Mouse (Mus musculus) cortical plate, adult 2 months (tissue): ENCODE results near the gene Tdo2.

Experiments
- CTCF ChIP-seq: fragments of 200-500 bp; IDR thresholded peaks from 2 replicates; pipeline ENCODE4 v1.5.1; 2011; ENCODE audit warnings: mild to moderate bottlenecking, control low read depth, low read length; ENCODE audit not compliant: insufficient read depth; ENCODE audit errors: extremely low read depth
- POLR2A ChIP-seq: fragments of 200-500 bp; IDR thresholded peaks from 2 replicates; pipeline ENCODE4 v1.6.1; 2011; ENCODE audit warnings: mild to moderate bottlenecking, low read length, control low read depth; ENCODE audit not compliant: insufficient read depth; ENCODE audit errors: extremely low read depth

GRCm38 (mm10) chr3:81957484-81957883 lies 18.5 kb downstream of the Tdo2 start:
- TF ChIP-seq POLR2A = no peak
- no peak for TF ChIP-seq CTCF
